Mouse (Mus musculus) megakaryocyte, embryonic 14.5 days (primary cell): ENCODE results near the gene Bms1.

Experiments used
- FLI1 ChIP-seq: IDR thresholded peaks from 2 replicates; pipeline ENCODE4 v1.6.1; 2012; ENCODE audit warnings: low read length, inconsistent platforms, mixed read lengths
- GATA1 ChIP-seq: IDR thresholded peaks from 3 replicates; pipeline ENCODE4 v1.6.1; 2012; ENCODE audit warnings: mixed read lengths, low read length, inconsistent platforms, borderline replicate concordance

DNA sequence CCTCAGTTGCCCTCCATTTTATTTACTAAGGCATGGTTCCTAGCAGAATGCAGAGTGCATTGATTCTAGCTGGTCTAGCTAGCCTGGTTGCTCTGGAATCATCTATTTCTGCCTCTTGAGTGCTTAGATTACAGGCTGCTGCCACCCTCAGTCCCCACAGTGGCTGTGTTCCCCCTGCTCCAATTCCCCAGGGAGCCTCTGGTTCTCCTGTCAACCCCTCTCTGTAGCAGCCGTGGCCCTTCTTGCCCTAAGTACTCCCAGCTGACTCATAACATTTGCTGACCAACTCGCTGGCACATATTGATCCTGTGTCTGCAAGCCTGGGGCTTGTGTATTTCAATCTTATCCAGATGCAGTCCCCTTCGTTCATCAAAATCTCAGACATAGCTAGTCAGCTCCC is 53.1 kb downstream of the Bms1 start:
- TF ChIP-seq GATA1 (no peak), FLI1 (no peak)
